Comparison of ENCODE assay signal across 8 mouse cellular contexts in the genomic region with DNA sequence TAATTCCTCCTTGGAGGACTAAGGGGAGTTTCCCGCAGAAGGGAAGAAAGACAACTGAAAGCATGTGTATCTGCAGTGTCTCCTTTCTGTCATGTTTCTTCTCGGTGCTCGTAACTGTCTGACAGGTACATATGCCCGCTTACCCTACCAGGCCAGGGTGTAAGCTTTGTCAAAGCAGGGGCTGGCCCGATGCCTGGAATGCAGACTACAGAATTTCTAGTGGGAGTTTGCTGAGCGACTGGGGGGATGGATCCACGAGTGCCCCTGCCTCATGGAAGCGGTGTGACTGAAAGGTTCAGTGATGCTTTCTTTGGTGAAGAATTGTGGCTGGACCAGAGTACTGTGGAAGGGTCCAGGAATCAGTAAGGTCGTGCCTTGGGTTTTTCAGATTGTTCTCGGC. TPM values are rescaled to one million over a fixed set of nuclear protein-coding genes. Genes with fewer than 3 reads are reported as not detected.
DNase-seq lines count a peak whose midpoint lies in the region; ATAC-seq and TF ChIP-seq lines count a peak whose summit lies in the region.

No protein-coding gene starts in this region.

- no peak for ATAC-seq in embryonic facial prominence, embryonic 14.5 days (ENCODE audit: low read depth)
- ATAC-seq in intestine, embryonic 16.5 days, result no peak
- no peak for ATAC-seq in neural tube, embryonic 13.5 days (ENCODE audit: low read depth)

- H3K4me1 ChIP-seq in embryonic facial prominence, embryonic 14.5 days (ENCODE audit: control insufficient read depth, insufficient read depth, low read length), result peaks cover 10% of the 10 kb centered on the region
- peaks cover 31% of the 10 kb centered on the region for H3K4me1 ChIP-seq in intestine, embryonic 16.5 days (ENCODE audit: control insufficient read depth, insufficient read depth, low read length)
- H3K4me1 ChIP-seq in neural tube, embryonic 13.5 days (replicated peaks), result peaks cover 48% of the 10 kb centered on the region

- no peak for DNase-seq in layer of hippocampus, adult 2 months (ENCODE audit: low spot score in 2 of 2)
- DNase-seq in layer of hippocampus, adult 18-20 months (ENCODE audit: low spot score in 2 of 2), result no peak
- no peak for DNase-seq in embryonic facial prominence, embryonic 14.5 days (ENCODE audit: low spot score)
- DNase-seq in right cerebral cortex, adult 18-20 months, result no peak
- DNase-seq in layer of hippocampus, adult 9-11 months, result no peak
- DNase-seq in left cerebral cortex, adult 18-20 months (ENCODE audit: low spot score in 2 of 2), result no peak

- H3K9ac ChIP-seq in embryonic facial prominence, embryonic 14.5 days (ENCODE audit: low read depth, low read length), result no peak overlapping the region
- peak overlapping the region; percentile 95 for H3K9ac ChIP-seq in intestine, embryonic 16.5 days (ENCODE audit: low read depth, low read length)
- H3K9ac ChIP-seq in neural tube, embryonic 13.5 days, result peak overlapping the region; percentile 97

- no peaks in the 10 kb centered on the region for H3K9me3 ChIP-seq in embryonic facial prominence, embryonic 14.5 days (ENCODE audit: control insufficient read depth, low read length)
- no peaks in the 10 kb centered on the region for H3K9me3 ChIP-seq in intestine, embryonic 16.5 days (ENCODE audit: control insufficient read depth, low read length)
- H3K9me3 ChIP-seq in neural tube, embryonic 13.5 days, result no peaks in the 10 kb centered on the region

- H3K4me3 ChIP-seq in layer of hippocampus, adult 2 months, result peak overlapping the region; percentile 100
- H3K4me3 ChIP-seq in embryonic facial prominence, embryonic 14.5 days (ENCODE audit: low read depth, low read length), result peak overlapping the region; percentile 82
- H3K4me3 ChIP-seq in intestine, embryonic 16.5 days (ENCODE audit: low read length), result peak overlapping the region; percentile 100
- H3K4me3 ChIP-seq in neural tube, embryonic 13.5 days, result peak overlapping the region; percentile 98

- WGBS in embryonic facial prominence, embryonic 14.5 days, result 85% methylated on average over 10 of the region's 10 CpGs
- 81% methylated on average over 10 of the region's 10 CpGs for WGBS in intestine, embryonic 16.5 days
- 93% methylated on average over 10 of the region's 10 CpGs for WGBS in neural tube, embryonic 13.5 days

- H3K27me3 ChIP-seq in embryonic facial prominence, embryonic 14.5 days (replicated peaks; ENCODE audit: control insufficient read depth, insufficient read depth, low read length), result no peaks in the 10 kb centered on the region
- H3K27me3 ChIP-seq in intestine, embryonic 16.5 days (replicated peaks; ENCODE audit: control insufficient read depth, insufficient read depth, low read length), result no peaks in the 10 kb centered on the region
- H3K27me3 ChIP-seq in neural tube, embryonic 13.5 days, result peaks cover 8% of the 10 kb centered on the region

- no peak for TF ChIP-seq CTCF in layer of hippocampus, adult 2 months (conservative IDR thresholded peaks at IDR 0.05)

- peaks cover 14% of the 10 kb centered on the region for H3K36me3 ChIP-seq in embryonic facial prominence, embryonic 14.5 days (ENCODE audit: control insufficient read depth, insufficient read depth, low read length)
- H3K36me3 ChIP-seq in intestine, embryonic 16.5 days (ENCODE audit: control insufficient read depth, insufficient read depth, low read length), result peaks cover 4% of the 10 kb centered on the region
- peaks cover 12% of the 10 kb centered on the region for H3K36me3 ChIP-seq in neural tube, embryonic 13.5 days

- H3K4me2 ChIP-seq in embryonic facial prominence, embryonic 14.5 days (ENCODE audit: low read depth, low read length), result peak overlapping the region; percentile 86
- H3K4me2 ChIP-seq in intestine, embryonic 16.5 days (ENCODE audit: low read depth, low read length), result peak overlapping the region; percentile 86
- H3K4me2 ChIP-seq in neural tube, embryonic 13.5 days, result peak overlapping the region; percentile 96

- H3K27ac ChIP-seq in layer of hippocampus, adult 2 months, result no peak overlapping the region
- no peak overlapping the region for H3K27ac ChIP-seq in embryonic facial prominence, embryonic 14.5 days (replicated peaks; ENCODE audit: low read depth, low read length)
- no peak overlapping the region for H3K27ac ChIP-seq in intestine, embryonic 16.5 days (ENCODE audit: low read length)
- H3K27ac ChIP-seq in neural tube, embryonic 13.5 days (replicated peaks), result no peak overlapping the region

RNA-seq across cellular contexts. Expression of a gene that starts 1.4 kb away (rescaled TPM):
- 10 to 100 TPM; 46.9 to 59.3 TPM for total RNA-seq in layer of hippocampus, adult 2 months (2021)
- total RNA-seq in layer of hippocampus, adult 18-20 months (2021), result 10 to 100 TPM; 49.7 to 50.6 TPM
- 37.5 and 37.7 TPM in 2 replicates for polyA plus RNA-seq in embryonic facial prominence, embryonic 14.5 days (2014; fragmentation: Nextera tagmentation; extraction: Ambion mirVana)
- 28.9 and 29.7 TPM in 2 replicates for polyA plus RNA-seq in intestine, embryonic 16.5 days (2015; fragmentation: Nextera tagmentation; extraction: Ambion mirVana)
- polyA plus RNA-seq in neural tube, embryonic 13.5 days (2015; fragmentation: Nextera tagmentation; extraction: Ambion mirVana), result 37.8 and 42.4 TPM in 2 replicates
- total RNA-seq in left cerebral cortex, adult 18-20 months (2021), result 10 to 100 TPM; 39.1 to 41.6 TPM

RNA-seq across cellular contexts. Expression of a gene that starts 5.9 kb away (rescaled TPM):
- 10 to 100 TPM; 25.0 to 31.2 TPM for total RNA-seq in layer of hippocampus, adult 2 months (2021)
- total RNA-seq in layer of hippocampus, adult 18-20 months (2021), result 10 to 100 TPM; 27.4 to 28.1 TPM
- polyA plus RNA-seq in embryonic facial prominence, embryonic 14.5 days (2014; fragmentation: Nextera tagmentation; extraction: Ambion mirVana), result 57.9 and 62.9 TPM in 2 replicates
- 35.3 and 40.2 TPM in 2 replicates for polyA plus RNA-seq in intestine, embryonic 16.5 days (2015; fragmentation: Nextera tagmentation; extraction: Ambion mirVana)
- 50.0 and 52.8 TPM in 2 replicates for polyA plus RNA-seq in neural tube, embryonic 13.5 days (2015; fragmentation: Nextera tagmentation; extraction: Ambion mirVana)
- total RNA-seq in left cerebral cortex, adult 18-20 months (2021), result 10 to 100 TPM; 22.8 to 25.3 TPM
